Mouse (Mus musculus) midbrain, embryonic 11.5 days (tissue): ENCODE measurements around the gene Caly. TPM values are rescaled to one million over a fixed set of nuclear protein-coding genes. Genes with fewer than 3 reads are reported as not detected.

Experiments used
- ATAC-seq: fragments of 200-750 bp; cut with Nextera tagmentation; 2 replicates; pipeline ENCODE4 v1.8.0; 2017; ENCODE audit warnings: moderate TSS enrichment, moderate library complexity; ENCODE audit not compliant: low FRiP score
- DNase-seq: peaks from one replicate; pipeline ENCODE4 v3.0.0; 2015; ENCODE audit warnings: low spot score; ENCODE audit errors: missing footprints
- H3K27ac ChIP-seq: fragments of 300-500 bp; sonication (generic); 2 replicates; pipeline ENCODE4 v1.5.1; 2014; ENCODE audit warnings: low read depth, low read length
- H3K27me3 ChIP-seq: fragments of 300-500 bp; sonication (generic); 2 replicates; pipeline ENCODE4 v1.6.1; 2014; ENCODE audit warnings: mild to moderate bottlenecking, low read length, moderate library complexity, mixed read lengths; ENCODE audit not compliant: control insufficient read depth, insufficient read depth
- H3K36me3 ChIP-seq: fragments of 300-500 bp; sonication (generic); 2 replicates; pipeline ENCODE4 v1.6.1; 2014; ENCODE audit warnings: mild to moderate bottlenecking, low read length, moderate library complexity, mixed read lengths; ENCODE audit not compliant: control insufficient read depth, insufficient read depth
- H3K4me1 ChIP-seq: fragments of 300-500 bp; sonication (generic); 2 replicates; pipeline ENCODE4 v1.6.1; 2014; ENCODE audit warnings: low read length; ENCODE audit not compliant: control insufficient read depth, insufficient read depth
- H3K4me2 ChIP-seq: fragments of 300-500 bp; sonication (generic); 2 replicates; pipeline ENCODE4 v1.6.1; 2014; ENCODE audit warnings: mild to moderate bottlenecking, moderate library complexity
- H3K4me3 ChIP-seq: fragments of 300-500 bp; sonication (generic); 2 replicates; pipeline ENCODE4 v1.5.1; 2014; ENCODE audit warnings: low read depth, low read length
- H3K9ac ChIP-seq: fragments of 300-500 bp; sonication (generic); 2 replicates; pipeline ENCODE4 v1.6.1; 2014; ENCODE audit warnings: low read length
- H3K9me3 ChIP-seq: fragments of 300-500 bp; sonication (generic); 2 replicates; pipeline ENCODE4 v1.6.1; 2016; ENCODE audit warnings: low read length; ENCODE audit not compliant: control insufficient read depth
- WGBS: fragments of 180-500 bp; shearing (Covaris S2); extraction: QIAGEN DNeasy Blood & Tissue Kit; methylation state at CpG from one replicate; pipeline ENCODE4 v1.1.7; 2014; 5-methylcytosine and 5-hydroxymethylcytosine counted together
- polyA plus RNA-seq: library from polyadenylated mRNA; unstranded; fragments of >200 nt; fragmentation: Nextera tagmentation; extraction: Ambion mirVana; gene quantifications from 2 replicates; pipeline ENCODE4 v1.2.1, GENCODE M21; 2014

Gene Caly
- polyA plus RNA-seq, result 7.6 and 8.8 TPM in 2 replicates

- Histone ChIP-seq H3K9ac (peak within 1 kb of the TSS; percentile 34), H3K36me3 (no peaks in the 10 kb centered on the region), H3K4me1 (peaks cover 22% of the 10 kb centered on the region), H3K9me3 (no peaks in the 10 kb centered on the region), H3K4me3 (peak within 1 kb of the TSS; percentile 22), H3K4me2 (peak within 1 kb of the TSS; percentile 52), H3K27me3 (peaks cover 27% of the 10 kb centered on the region), H3K27ac (no peak within 1 kb of the TSS)
- 3% methylated on average over 18 of the region's 18 CpGs for WGBS
- ATAC-seq, result peak; percentile 84
- peak; percentile 93 for DNase-seq
Observed at GRCm38 (mm10) chr7:140082242-140082678, at the start of gene Caly. TSS of gene Caly (minus strand) at chr7:140082548.

- H3K36me3 ChIP-seq, result no peaks in the 10 kb centered on the region
- 80% methylated on average over 2 of the region's 2 CpGs for WGBS
- H3K4me2 ChIP-seq, result no peak overlapping the region
- H3K4me1 ChIP-seq, result no peaks in the 10 kb centered on the region; the same call in 1 of the 2 replicates
- DNase-seq, result no peak
- H3K27me3 ChIP-seq, result no peaks in the 10 kb centered on the region
- H3K27ac ChIP-seq, result no peak overlapping the region
- no peak overlapping the region for H3K9ac ChIP-seq
- H3K4me3 ChIP-seq, result no peak overlapping the region
- no peak for ATAC-seq
- H3K9me3 ChIP-seq, result no peaks in the 10 kb centered on the region
Observed at GRCm38 (mm10) chr7:140127911-140128310, 45.6 kb upstream of the Caly start.

GRCm38 (mm10) chr7:140126934-140127333, 44.6 kb upstream of the Caly start:
- H3K4me2 ChIP-seq, result 0 out of 2 replicates have a peak overlapping the region, but pooled peaks have one; percentile 1
- no peaks in the 10 kb centered on the region for H3K27me3 ChIP-seq
- H3K27ac ChIP-seq, result no peak overlapping the region
- H3K9ac ChIP-seq, result no peak overlapping the region
- no peaks in the 10 kb centered on the region; the same call in 1 of the 2 replicates for H3K4me1 ChIP-seq
- no peaks in the 10 kb centered on the region for H3K36me3 ChIP-seq
- no peak for ATAC-seq
- 81% methylated on average over 3 of the region's 3 CpGs for WGBS
- H3K4me3 ChIP-seq, result no peak overlapping the region
- DNase-seq, result no peak
- H3K9me3 ChIP-seq, result no peaks in the 10 kb centered on the region

GRCm38 (mm10) chr7:140126022-140126350, 43.6 kb upstream of the Caly start:
- no peaks in the 10 kb centered on the region; the same call in 1 of the 2 replicates for H3K4me1 ChIP-seq
- DNase-seq (no peak), ATAC-seq (no peak; the same call in 1 of the 2 replicates)
- WGBS, result 6% methylated on average over 5 of the region's 5 CpGs
- peak overlapping the region; percentile 62 for H3K4me3 ChIP-seq
- H3K4me2 ChIP-seq, result peak overlapping the region; percentile 57
- peak overlapping the region; percentile 85 for H3K9ac ChIP-seq
- H3K27me3 ChIP-seq, result no peaks in the 10 kb centered on the region
- no peaks in the 10 kb centered on the region for H3K36me3 ChIP-seq
- no peaks in the 10 kb centered on the region for H3K9me3 ChIP-seq
- no peak overlapping the region for H3K27ac ChIP-seq

- peak overlapping the region; percentile 57 for H3K4me2 ChIP-seq
- no peaks in the 10 kb centered on the region; the same call in 1 of the 2 replicates for H3K4me1 ChIP-seq
- DNase-seq (peak; percentile 98), ATAC-seq (peak; percentile 99)
- H3K9ac ChIP-seq, result peak overlapping the region; percentile 85
- no peaks in the 10 kb centered on the region for H3K36me3 ChIP-seq
- no peaks in the 10 kb centered on the region for H3K9me3 ChIP-seq
- H3K27ac ChIP-seq, result no peak overlapping the region
- 2% methylated on average over 40 of the region's 40 CpGs for WGBS
- H3K27me3 ChIP-seq, result no peaks in the 10 kb centered on the region
- peak overlapping the region; percentile 62 for H3K4me3 ChIP-seq
Observed at GRCm38 (mm10) chr7:140125278-140126021, 43.1 kb upstream of the Caly start.

GRCm38 (mm10) chr7:140124382-140124781, 42.0 kb upstream of the Caly start:
- Histone ChIP-seq H3K9ac (no peak overlapping the region), H3K4me1 (no peaks in the 10 kb centered on the region; the same call in 1 of the 2 replicates), H3K27me3 (no peaks in the 10 kb centered on the region), H3K9me3 (no peaks in the 10 kb centered on the region), H3K36me3 (no peaks in the 10 kb centered on the region), H3K27ac (no peak overlapping the region), H3K4me3 (no peak overlapping the region), H3K4me2 (no peak overlapping the region)
- WGBS, result 97% methylated on average over 1 of the region's 1 CpGs
- ATAC-seq, result no peak
- DNase-seq, result no peak

GRCm38 (mm10) chr7:140122765-140123164, 40.4 kb upstream of the Caly start:
- Histone ChIP-seq H3K27me3 (no peaks in the 10 kb centered on the region), H3K4me3 (no peak overlapping the region), H3K9me3 (no peaks in the 10 kb centered on the region), H3K4me1 (no peaks in the 10 kb centered on the region; the same call in 1 of the 2 replicates), H3K9ac (no peak overlapping the region), H3K4me2 (no peak overlapping the region), H3K27ac (no peak overlapping the region), H3K36me3 (no peaks in the 10 kb centered on the region)
- ATAC-seq (no peak), DNase-seq (no peak)
- WGBS, result 31% methylated on average over 4 of the region's 4 CpGs

- WGBS, result 80% methylated on average over 13 of the region's 13 CpGs
- H3K4me1 ChIP-seq, result no peaks in the 10 kb centered on the region; the same call in 1 of the 2 replicates
- no peak overlapping the region for H3K4me3 ChIP-seq
- H3K4me2 ChIP-seq, result no peak overlapping the region
- no peak overlapping the region for H3K9ac ChIP-seq
- H3K27me3 ChIP-seq, result no peaks in the 10 kb centered on the region
- no peak for ATAC-seq
- H3K9me3 ChIP-seq, result no peaks in the 10 kb centered on the region
- no peaks in the 10 kb centered on the region for H3K36me3 ChIP-seq
- peak; percentile 62 for DNase-seq
- H3K27ac ChIP-seq, result no peak overlapping the region
Observed at GRCm38 (mm10) chr7:140121338-140121910, 39.1 kb upstream of the Caly start.

GRCm38 (mm10) chr7:140120484-140120883, 38.1 kb upstream of the Caly start:
- Histone ChIP-seq H3K36me3 (no peaks in the 10 kb centered on the region), H3K27me3 (no peaks in the 10 kb centered on the region), H3K4me2 (no peak overlapping the region), H3K27ac (no peak overlapping the region), H3K9me3 (no peaks in the 10 kb centered on the region), H3K4me3 (no peak overlapping the region), H3K4me1 (peaks cover 3% of the 10 kb centered on the region; the same call in 1 of the 2 replicates), H3K9ac (no peak overlapping the region)
- DNase-seq, result peak; percentile 21
- ATAC-seq, result no peak
- WGBS, result 93% methylated on average over 2 of the region's 2 CpGs
